Mouse (Mus musculus) spleen, adult 12 weeks (tissue): ENCODE data around the gene Crybb1.
A peak's percentile ranks its signal among the peaks of the same experiment; 100 is the strongest.

Experiments
- DNase-seq: peaks from one replicate; pipeline ENCODE4 v3.0.0; 2022; ENCODE audit warnings: low spot score

Gene Crybb1

GRCm38 (mm10) chr5:112237866-112238570 lies 17.6 kb upstream of the Crybb1 start:
- DNase-seq: no peak

GRCm38 (mm10) chr5:112238781-112239482 lies 16.7 kb upstream of the Crybb1 start:
- no peak for DNase-seq

DNA sequence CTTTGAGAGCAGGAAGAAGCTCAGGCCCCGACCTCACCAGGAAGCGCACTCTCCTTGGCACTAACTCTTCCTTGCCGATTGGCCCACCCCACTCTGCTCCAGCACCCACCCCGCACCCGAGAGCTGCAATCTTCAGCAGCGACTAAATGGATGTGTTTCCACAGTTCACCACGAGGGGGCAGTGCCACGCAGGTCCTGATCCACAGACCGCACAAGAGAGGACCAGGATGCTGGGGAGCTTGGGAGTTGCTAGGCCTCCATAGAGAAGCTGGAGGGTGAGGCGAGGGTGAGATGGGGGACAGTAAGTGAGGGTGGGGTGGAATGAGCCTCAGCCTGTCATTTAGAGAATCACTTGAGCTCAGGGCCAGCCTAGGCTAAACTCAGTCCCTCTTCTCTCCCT lies 14.9 kb upstream of the Crybb1 start:
- peak; percentile 74 for DNase-seq

- DNase-seq: no peak
Observed at GRCm38 (mm10) chr5:112241849-112242248, 13.8 kb upstream of the Crybb1 start.

DNA sequence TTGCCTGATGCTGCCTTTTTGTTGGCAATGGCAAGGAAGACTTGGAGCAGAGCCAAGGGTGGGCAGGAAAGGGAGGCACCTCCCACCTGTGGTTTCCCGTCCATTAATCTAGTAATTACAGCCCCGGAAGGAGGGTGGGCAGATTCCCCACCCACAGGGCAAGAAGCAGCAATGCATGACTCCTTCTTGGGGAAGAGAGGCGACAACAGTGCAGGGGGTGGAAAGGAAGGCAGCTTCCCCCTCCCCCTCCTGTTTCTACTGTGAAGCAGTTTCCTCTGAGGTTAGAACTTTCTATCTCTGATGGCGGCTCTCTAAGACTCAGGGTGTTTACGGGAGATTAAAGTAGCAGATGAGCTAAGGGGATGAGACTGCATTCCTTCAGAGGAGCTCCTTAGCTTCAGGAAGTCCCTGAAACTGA lies 13.2 kb upstream of the Crybb1 start:
- peak; percentile 54 for DNase-seq

DNA sequence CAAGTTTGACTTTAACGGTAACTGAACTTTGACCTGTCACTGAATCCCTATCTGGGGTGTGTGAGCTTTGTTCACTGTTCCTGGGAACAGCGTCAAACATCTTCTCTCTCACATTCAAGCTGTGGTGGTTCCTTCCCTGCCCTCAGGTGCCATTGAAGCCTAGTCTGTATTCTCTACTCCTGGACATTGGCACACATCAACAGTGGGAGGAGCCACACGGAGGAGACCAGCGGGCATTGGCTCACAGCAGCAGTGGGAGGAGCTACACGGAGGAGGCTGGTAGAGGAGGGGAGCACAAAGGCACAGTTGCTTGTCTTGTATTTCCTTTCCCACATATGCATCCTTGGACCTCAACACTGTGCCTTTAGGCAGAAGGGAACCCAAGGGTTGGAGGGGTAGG lies 12.6 kb upstream of the Crybb1 start:
- DNase-seq: no peak

- no peak for DNase-seq
Observed at GRCm38 (mm10) chr5:112243539-112244274, 11.9 kb upstream of the Crybb1 start.

- DNase-seq: no peak
Observed at GRCm38 (mm10) chr5:112244275-112244562, 11.4 kb upstream of the Crybb1 start.

GRCm38 (mm10) chr5:112244890-112245615 lies 10.6 kb upstream of the Crybb1 start:
- no peak for DNase-seq

DNA sequence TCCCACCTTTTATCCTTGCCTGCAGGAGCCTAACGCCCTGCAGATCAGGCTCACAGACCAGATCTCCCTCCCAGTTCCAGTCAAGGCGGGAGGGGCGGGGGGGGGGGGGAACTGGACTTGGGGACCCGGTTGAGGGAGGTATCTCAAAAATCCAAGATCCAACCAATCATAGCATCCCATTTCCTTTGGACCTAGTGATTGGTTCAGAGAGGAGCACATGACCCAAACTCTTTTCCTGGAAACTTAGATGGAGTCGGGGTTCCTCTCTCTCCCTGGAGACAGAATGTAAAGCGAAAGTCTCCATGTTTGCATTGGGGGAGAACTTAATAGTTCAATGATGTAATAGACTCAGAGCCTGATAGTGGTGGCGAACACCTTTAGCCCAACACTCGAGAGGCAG lies 8.2 kb upstream of the Crybb1 start:
- DNase-seq: no peak

DNA sequence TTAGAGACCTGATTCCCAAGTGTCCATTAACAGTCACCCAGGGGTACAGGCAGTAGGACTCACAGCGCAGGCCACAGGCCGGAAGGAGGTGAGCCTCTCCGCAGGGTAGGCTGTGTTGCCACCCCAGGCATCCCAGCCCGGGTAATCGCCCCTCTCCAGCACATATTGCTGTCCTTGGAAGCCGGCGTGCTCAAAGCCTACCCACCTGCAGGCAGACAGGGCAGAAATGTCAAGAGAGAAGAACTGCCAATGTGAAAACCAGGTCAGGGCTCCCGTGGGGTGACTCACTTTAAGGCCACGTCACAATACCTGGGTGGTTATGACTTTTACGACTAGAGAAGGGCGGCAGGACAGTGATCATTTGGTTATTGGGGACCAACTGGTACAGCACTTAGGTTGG lies 6.5 kb upstream of the Crybb1 start:
- no peak for DNase-seq

DNA sequence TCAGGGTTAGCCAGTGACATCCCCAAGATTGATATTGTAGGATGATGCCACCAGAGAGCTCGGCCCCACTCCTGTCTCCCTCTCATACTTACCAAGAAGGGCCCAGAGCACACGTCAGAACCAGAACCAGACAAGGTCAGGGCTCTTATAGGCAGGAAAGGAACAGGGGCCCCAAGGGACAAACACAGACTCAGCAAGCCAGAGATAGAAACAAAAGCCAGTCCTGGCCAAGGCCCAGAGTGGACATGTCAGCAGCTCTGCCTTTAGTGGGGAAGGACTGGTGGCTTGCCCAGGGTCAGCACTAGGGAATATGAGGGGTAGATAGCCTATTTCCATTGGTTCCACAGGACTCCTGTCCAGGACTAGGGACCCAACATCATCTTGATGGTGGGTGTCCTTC lies 3.2 kb upstream of the Crybb1 start, which contains the start of gene Cryba4:
Gene Cryba4, minus strand, starts transcription at position 119 of the 400 bp plus-strand sequence.
- DNase-seq: no peak

DNA sequence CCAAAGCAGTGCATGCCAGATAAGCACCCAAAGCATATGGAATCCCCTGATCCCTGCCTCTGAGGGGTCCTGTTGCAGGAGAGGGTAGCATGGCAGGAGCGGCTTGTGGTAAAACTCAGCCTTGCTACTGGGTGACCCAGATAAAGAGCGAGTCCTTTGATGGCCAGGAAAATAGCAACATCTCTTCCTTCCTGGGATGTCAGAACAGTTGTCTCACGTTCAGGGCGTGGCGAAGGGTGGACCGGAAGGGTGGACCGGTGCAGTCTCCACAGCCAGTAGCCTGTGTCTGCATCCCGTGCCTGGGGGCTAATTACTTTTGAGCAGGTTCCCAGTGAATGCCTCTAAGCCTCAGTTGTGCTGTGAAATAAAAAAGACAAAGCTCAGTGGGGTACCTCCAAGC lies 2.4 kb upstream of the Crybb1 start:
- peak; percentile 23 for DNase-seq

- DNase-seq: no peak
Observed at GRCm38 (mm10) chr5:112254282-112254806, 1.3 kb upstream of the Crybb1 start.

DNA sequence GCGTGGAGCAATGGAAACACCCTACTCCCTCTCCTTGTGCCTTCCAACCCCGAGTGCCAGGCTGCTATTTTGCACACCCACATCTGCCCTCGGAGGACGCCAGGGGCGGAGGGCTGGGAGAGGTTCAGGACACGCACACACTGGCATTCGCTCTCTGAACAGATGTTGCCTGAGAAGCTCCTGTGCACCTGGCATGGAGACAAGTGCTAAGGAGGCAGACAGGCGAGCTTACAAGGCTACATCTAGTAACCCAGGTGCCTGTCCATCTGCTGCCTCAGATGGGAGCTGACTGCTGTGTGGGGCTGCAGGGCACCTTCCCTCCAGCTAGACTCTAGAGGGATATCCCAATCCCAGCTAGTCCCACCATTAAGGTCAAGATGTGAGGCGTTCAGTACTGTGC lies 842 bp downstream of the Crybb1 start:
- no peak for DNase-seq

- DNase-seq: no peak
Observed at GRCm38 (mm10) chr5:112257896-112258295, 2.3 kb downstream of the Crybb1 start.

GRCm38 (mm10) chr5:112259862-112260650 lies 4.4 kb downstream of the Crybb1 start:
- no peak for DNase-seq

DNA sequence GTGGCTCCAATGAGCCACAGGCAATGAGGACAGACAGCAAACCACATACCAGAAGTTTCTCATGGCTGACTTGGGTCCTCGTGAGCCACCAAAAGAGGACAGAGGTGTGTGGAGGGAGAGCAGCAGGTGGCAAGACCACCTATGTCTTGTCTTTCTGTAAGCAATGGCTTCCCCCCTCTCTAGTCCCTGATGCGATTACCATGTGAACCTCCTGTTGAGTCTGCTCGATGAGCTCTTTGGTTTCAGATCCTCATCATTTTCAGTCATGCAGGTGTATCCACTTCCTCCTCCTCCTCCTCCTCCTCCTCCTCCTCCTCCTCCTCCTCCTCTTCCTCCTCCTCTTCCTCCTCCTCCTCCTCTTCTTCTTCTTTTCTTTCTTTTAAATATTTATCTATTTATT lies 5.2 kb downstream of the Crybb1 start:
- no peak for DNase-seq

DNA sequence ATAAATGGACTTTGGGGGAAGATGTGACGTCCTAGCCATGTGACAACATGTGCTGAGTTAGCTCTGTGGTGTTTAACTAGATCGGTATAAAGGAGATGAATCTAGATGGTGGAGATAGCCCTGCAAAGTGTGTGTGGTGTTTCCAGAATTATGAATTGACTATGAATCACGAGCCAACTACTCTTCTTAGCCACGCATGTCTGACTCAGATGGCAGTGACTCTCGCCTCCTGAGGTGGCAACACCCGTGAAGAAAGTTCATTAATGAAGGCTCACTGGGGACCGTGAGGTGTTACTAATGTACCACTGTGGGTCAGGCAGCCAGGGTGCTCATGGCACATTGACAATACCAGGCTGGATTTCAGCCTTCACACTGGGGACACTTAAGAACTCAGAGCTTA lies 8.5 kb downstream of the Crybb1 start:
- DNase-seq: no peak

DNA sequence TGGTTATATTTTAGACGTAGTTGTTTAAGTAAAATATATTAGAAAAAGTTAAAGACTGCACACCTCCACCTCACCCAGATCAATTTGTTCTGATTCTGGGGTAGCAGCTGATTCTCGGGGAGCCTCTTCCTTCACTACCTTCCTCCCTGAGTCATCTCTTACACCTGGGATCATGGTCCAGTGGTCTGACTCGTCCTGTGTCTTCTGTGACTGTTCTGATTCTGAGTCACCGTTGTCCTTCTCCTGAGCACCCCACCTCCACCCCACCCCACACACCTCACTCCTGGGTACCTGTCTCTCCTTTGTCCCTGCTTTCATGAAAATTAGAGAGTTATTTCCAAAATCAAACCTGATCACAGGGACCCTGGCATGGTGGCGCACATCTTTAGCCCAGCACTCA lies 9.5 kb downstream of the Crybb1 start:
- DNase-seq: no peak

DNA sequence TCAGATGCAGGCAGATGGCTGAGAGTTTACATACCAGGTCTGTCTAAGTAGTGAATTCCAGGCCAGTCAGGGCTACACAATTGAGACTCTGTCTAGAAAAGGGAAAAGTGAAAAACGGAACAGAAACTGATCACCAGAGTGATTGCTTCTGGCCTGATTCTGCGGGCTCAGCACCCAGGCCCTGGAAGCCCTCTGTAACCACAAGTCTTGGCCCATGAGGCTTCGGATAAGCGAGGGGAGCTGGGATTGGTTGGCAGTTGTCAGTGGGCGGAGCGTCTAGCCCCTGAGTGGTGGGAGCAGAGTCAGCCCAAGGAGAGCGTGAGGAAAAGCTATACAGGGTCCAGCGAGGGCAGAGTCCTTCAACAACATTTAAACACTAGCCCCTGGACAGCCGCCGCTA lies 9.9 kb downstream of the Crybb1 start:
- no peak for DNase-seq
